Mouse (Mus musculus) hindbrain, embryonic 14.5 days (tissue): ENCODE measurements around the gene Polg2. TPM values are rescaled to one million over a fixed set of nuclear protein-coding genes. Genes with fewer than 3 reads are reported as not detected.
"Not testable (repeated sequence)": the region's sequence is repeated elsewhere in the genome, so short reads cannot be mapped to it uniquely, and the experiment has no call there.

Source experiments
- ATAC-seq: fragments of 200-750 bp; cut with Nextera tagmentation; 2 replicates; pipeline ENCODE4 v1.8.0; 2017; ENCODE audit warnings: moderate number of reproducible peaks, mild to moderate bottlenecking, moderate TSS enrichment, moderate library complexity; ENCODE audit not compliant: low FRiP score
- DNase-seq: peaks from one replicate; pipeline ENCODE4 v3.0.0-alpha.2; 2015; ENCODE audit warnings: low spot score
- H3K27ac ChIP-seq: fragments of 300-500 bp; sonication (generic); 2 replicates; pipeline ENCODE4 v1.5.1; 2014; ENCODE audit warnings: mild to moderate bottlenecking, moderate library complexity
- H3K27me3 ChIP-seq: fragments of 300-500 bp; sonication (generic); 2 replicates; pipeline ENCODE4 v1.6.1; 2014; ENCODE audit warnings: mild to moderate bottlenecking, low read length, mixed read lengths; ENCODE audit not compliant: control insufficient read depth, insufficient read depth
- H3K36me3 ChIP-seq: fragments of 300-500 bp; sonication (generic); replicated peaks from 2 replicates; pipeline ENCODE4 v1.6.1; 2014; ENCODE audit not compliant: control insufficient read depth, insufficient read depth
- H3K4me1 ChIP-seq: fragments of 300-500 bp; sonication (generic); replicated peaks from 2 replicates; pipeline ENCODE4 v1.6.1; 2014; ENCODE audit warnings: antibody characterized with exemption, low read length, mixed read lengths; ENCODE audit not compliant: control insufficient read depth, insufficient read depth
- H3K4me2 ChIP-seq: fragments of 300-500 bp; sonication (generic); replicated peaks from 2 replicates; pipeline ENCODE4 v1.6.1; 2014; ENCODE audit warnings: mild to moderate bottlenecking, moderate library complexity
- H3K4me3 ChIP-seq: fragments of 300-500 bp; sonication (generic); replicated peaks from 2 replicates; pipeline ENCODE4 v1.5.1; 2014; ENCODE audit warnings: mild to moderate bottlenecking, low read length
- H3K9ac ChIP-seq: fragments of 300-500 bp; sonication (generic); 2 replicates; pipeline ENCODE4 v1.6.1; 2014
- H3K9me3 ChIP-seq: fragments of 300-500 bp; sonication (generic); 2 replicates; pipeline ENCODE4 v1.6.1; 2016; ENCODE audit warnings: low read length; ENCODE audit not compliant: control insufficient read depth
- WGBS: fragments of 180-500 bp; shearing (Covaris S2); extraction: QIAGEN DNeasy Blood & Tissue Kit; methylation state at CpG from one replicate; pipeline ENCODE4 v1.1.7; 2014; 5-methylcytosine and 5-hydroxymethylcytosine counted together
- microRNA-seq: library from miRNA; unstranded; fragments of <30 nt; microRNA quantifications from one replicate; pipeline ENCODE4, GENCODE M21; 2016
- polyA plus RNA-seq: library from polyadenylated mRNA; unstranded; fragments of >200 nt; fragmentation: Nextera tagmentation; extraction: Ambion mirVana; gene quantifications from 2 replicates; pipeline ENCODE4 v1.2.1, GENCODE M21; 2014

Gene Polg2
- polyA plus RNA-seq, 1 experiment from 2014 or later, result 9.7 TPM

GRCm38 (mm10) chr11:106724916-106725235 lies 54.5 kb downstream of the Polg2 start:
- not testable (repeated sequence) for DNase-seq, H3K9ac ChIP-seq, ATAC-seq, H3K9me3 ChIP-seq, H3K36me3 ChIP-seq, H3K4me3 ChIP-seq, H3K27ac ChIP-seq, H3K27me3 ChIP-seq, H3K4me2 ChIP-seq, H3K4me1 ChIP-seq
- 97% methylated on average over 9 of the region's 9 CpGs for WGBS

DNA sequence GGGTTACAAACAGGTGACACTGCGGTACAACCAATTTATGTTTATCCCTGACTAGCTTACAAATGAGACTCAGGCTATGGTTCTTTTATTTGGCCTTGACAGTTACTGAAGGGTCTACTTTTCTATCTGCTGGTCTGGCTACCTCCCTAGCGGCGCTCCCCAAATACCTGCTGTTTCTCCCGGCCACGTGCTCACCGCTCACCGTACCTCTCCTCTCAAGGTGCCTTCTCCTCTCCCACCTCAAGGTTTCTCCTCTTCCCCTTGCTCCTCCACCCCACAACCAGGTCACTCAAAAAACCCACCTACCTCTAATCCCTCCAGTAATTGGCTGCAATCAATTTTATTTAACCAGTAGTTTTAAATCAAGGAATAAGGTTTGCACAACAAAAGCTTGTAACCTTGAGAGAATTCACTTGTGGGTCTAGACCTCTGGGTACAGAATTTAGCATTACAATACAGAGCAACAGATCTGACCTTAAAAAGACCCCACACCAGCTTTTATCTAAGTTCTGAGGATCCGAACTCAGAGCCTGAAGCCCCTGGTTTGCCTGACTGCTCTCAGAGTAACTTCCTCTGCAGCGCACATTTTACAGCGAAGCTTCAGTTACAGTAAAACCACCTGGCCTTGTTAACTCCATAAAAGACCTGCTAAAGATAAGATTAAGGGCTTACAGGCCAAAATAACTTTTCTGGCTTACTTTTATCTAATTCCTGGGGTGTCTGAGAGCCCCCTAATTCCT lies 55.0 kb downstream of the Polg2 start:
- no peaks in the 10 kb centered on the region for H3K9me3 ChIP-seq
- WGBS, result 88% methylated on average over 10 of the region's 10 CpGs
- no peak for ATAC-seq
- no peaks in the 10 kb centered on the region for H3K4me1 ChIP-seq
- no peak overlapping the region for H3K4me2 ChIP-seq
- H3K27ac ChIP-seq, result no peak overlapping the region
- DNase-seq, result no peak
- no peaks in the 10 kb centered on the region for H3K36me3 ChIP-seq
- H3K27me3 ChIP-seq, result no peaks in the 10 kb centered on the region
- H3K9ac ChIP-seq, result no peak overlapping the region
- no peak overlapping the region for H3K4me3 ChIP-seq

DNA sequence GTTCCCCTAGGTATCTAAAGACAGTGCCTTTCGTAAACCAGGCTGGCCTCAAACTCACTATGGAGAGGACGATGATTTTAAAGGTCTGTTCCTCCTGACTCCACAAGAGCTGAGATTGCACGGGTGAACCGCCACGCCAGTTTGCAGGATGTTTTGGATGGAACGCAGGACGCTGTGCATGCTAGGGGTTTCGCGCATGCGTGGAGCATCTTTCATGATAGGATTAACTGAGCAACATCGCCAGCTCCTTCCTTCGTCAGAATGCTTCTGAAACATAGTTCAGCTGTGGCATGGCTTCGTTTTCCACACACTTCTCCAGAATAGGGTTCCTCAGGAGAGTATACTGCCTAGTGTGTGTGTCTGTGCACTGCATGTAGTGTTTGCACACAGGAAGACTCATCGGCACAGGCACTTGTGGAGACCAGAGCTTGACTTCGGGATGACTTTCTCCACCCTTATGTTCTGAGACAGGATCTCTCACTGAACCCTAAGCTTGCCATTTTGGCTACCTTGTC lies 55.7 kb downstream of the Polg2 start:
- H3K4me1 ChIP-seq, result no peaks in the 10 kb centered on the region
- H3K36me3 ChIP-seq, result no peaks in the 10 kb centered on the region
- no peaks in the 10 kb centered on the region for H3K9me3 ChIP-seq
- no peak overlapping the region for H3K27ac ChIP-seq
- DNase-seq, result no peak
- no peak overlapping the region for H3K9ac ChIP-seq
- H3K4me2 ChIP-seq, result no peak overlapping the region
- no peak for ATAC-seq
- 80% methylated on average over 15 of the region's 15 CpGs for WGBS
- no peaks in the 10 kb centered on the region for H3K27me3 ChIP-seq
- H3K4me3 ChIP-seq, result no peak overlapping the region

DNA sequence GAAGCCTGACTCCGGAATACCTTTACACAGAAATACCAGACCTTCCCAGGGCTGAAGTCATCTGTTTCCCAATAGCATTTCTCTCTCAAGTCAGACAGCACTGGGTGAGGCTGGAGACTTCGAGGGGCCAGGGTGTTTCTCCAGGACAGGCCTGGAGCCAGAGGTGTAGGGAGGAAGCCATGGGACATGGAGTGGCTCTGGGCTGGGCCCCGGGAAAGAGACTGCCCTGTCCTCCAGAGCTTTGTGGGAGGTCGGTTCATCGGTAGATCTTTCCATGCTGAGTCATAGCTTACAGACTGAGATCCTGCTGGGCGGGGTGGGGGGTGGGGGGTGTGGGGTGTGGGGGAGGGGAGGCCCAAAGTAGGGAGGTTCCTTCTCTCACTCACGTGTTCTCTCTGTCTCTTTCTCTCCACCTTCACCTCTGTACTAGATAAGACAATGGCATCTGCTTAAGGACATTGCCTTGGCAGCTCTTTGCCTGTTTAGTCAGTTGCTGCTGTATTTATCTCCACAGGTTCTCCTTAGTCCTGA lies 56.4 kb downstream of the Polg2 start:
- H3K4me3 ChIP-seq, result no peak overlapping the region
- H3K9me3 ChIP-seq, result no peaks in the 10 kb centered on the region
- no peaks in the 10 kb centered on the region for H3K27me3 ChIP-seq
- no peak for ATAC-seq
- 20% methylated on average over 7 of the region's 7 CpGs for WGBS
- no peak overlapping the region for H3K9ac ChIP-seq
- no peaks in the 10 kb centered on the region for H3K36me3 ChIP-seq
- H3K27ac ChIP-seq, result no peak overlapping the region
- no peaks in the 10 kb centered on the region for H3K4me1 ChIP-seq
- DNase-seq, result no peak
- H3K4me2 ChIP-seq, result no peak overlapping the region

DNA sequence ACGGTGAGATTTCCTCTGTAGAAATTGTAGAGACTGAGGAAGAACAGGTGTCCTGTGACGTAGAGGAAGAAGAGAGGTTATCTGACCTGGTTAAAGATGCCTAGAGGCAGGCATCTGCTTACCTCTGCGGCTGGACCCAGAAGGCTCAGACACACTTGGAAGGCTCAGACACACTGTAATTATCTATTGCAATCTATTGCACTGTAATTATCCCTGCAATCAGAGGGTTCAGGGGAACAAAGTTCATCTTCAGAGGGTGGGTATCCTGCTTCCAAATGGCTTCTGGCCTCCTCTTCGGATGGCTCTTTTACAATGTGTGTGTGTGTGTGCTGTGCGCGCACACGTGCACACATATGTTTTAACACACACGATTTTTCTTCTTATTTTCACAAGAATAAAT lies 59.0 kb downstream of the Polg2 start:
- no peaks in the 10 kb centered on the region for H3K4me1 ChIP-seq
- H3K4me3 ChIP-seq, result no peak overlapping the region
- no peaks in the 10 kb centered on the region for H3K27me3 ChIP-seq
- ATAC-seq (no peak), DNase-seq (no peak)
- no peak overlapping the region for H3K4me2 ChIP-seq
- 93% methylated on average over 8 of the region's 8 CpGs for WGBS
- no peak overlapping the region for H3K27ac ChIP-seq
- H3K9me3 ChIP-seq, result no peaks in the 10 kb centered on the region
- no peaks in the 10 kb centered on the region for H3K36me3 ChIP-seq
- no peak overlapping the region for H3K9ac ChIP-seq

Small RNA genes lying within 50 kb of the gene (microRNA-seq; reads per million reads assigned to microRNA genes)
- not detected for gene Gm25994
- gene Mir3064, result 11.3 reads per million, percentile 31 among the genes with 10 or more reads in this experiment

Other genes with a start within 250 kb of the Polg2 start
- 40.1 and 41.4 TPM in 2 replicates for gene Tex2, start 166.1 kb downstream of the Polg2 start, polyA plus RNA-seq
- gene Pecam1, start 28.9 kb downstream of the Polg2 start, polyA plus RNA-seq, result 16.0 and 16.9 TPM in 2 replicates
- 0.74 and 0.79 TPM in 2 replicates for gene Milr1, start 28.3 kb downstream of the Polg2 start, polyA plus RNA-seq
- 417 and 429 TPM in 2 replicates for gene Ddx5, start 9.6 kb upstream of the Polg2 start, polyA plus RNA-seq
- gene Cep95, start 9.7 kb upstream of the Polg2 start, polyA plus RNA-seq, result 10.8 and 11.4 TPM in 2 replicates
- gene Smurf2, start 141.2 kb upstream of the Polg2 start, polyA plus RNA-seq, result 18.7 and 18.8 TPM in 2 replicates
- 150 and 177 TPM in 2 replicates for gene Kpna2, start 220.0 kb upstream of the Polg2 start, polyA plus RNA-seq
- gene 1810010H24Rik, start 246.1 kb upstream of the Polg2 start, polyA plus RNA-seq, result 7.1 and 7.8 TPM in 2 replicates